Mouse (Mus musculus) megakaryocyte progenitor cell, adult 5-6 weeks (primary cell): ENCODE measurements around the gene Olfr1537. TPM values are rescaled to one million over a fixed set of nuclear protein-coding genes. Genes with fewer than 3 reads are reported as not detected.

ENCODE experiments used
- ATAC-seq: replicated peaks from 2 replicates; pipeline ENCODE4 v1.8.0; 2016; ENCODE audit warnings: mild to moderate bottlenecking, moderate TSS enrichment, inconsistent platforms; ENCODE audit not compliant: poor library complexity
- total RNA-seq, 2 experiments: library from RNA; stranded (forward) in 1 of 2; stranded (reverse) in 1 of 2; fragments of 157-497, 149-512 nt in 1 of 2; fragments of 200-1000 nt in 1 of 2; gene quantifications; 2 replicates each; pipeline versions ENCODE4 v1.2.3 to v1.2.4; 2015 to 2017

Gene Olfr1537
- total RNA-seq (2015), result not detected in 2 replicates
- not detected in 2 replicates for total RNA-seq (2017)

GRCm38 (mm10) chr9:39249894-39250293, at the start of gene Olfr1537:
Olfr1537 (minus strand) TSS chr9:39249994.
- no peak for ATAC-seq

GRCm38 (mm10) chr9:39287136-39287535, 37.3 kb upstream of the Olfr1537 start:
- no peak for ATAC-seq

- ATAC-seq, result no peak
Measured at GRCm38 (mm10) chr9:39276718-39277117, 26.9 kb upstream of the Olfr1537 start, which contains the start of gene Olfr945. Olfr945 (minus strand) TSS chr9:39276818.

GRCm38 (mm10) chr9:39201620-39202019, 48.2 kb downstream of the Olfr1537 start, which contains the start of gene Olfr944:
Olfr944 (plus strand) TSS chr9:39201920.
- ATAC-seq, result no peak

Other genes starting within 250 kb of the Olfr1537 start
- not detected in 2 replicates for gene Olfr146, start 226.6 kb downstream of the Olfr1537 start, total RNA-seq (2015)
- not detected in 2 replicates for gene Olfr146, start 226.6 kb downstream of the Olfr1537 start, total RNA-seq (2017)
- gene Olfr937, start 185.0 kb downstream of the Olfr1537 start, total RNA-seq (2015), result not detected in 2 replicates
- not detected in 2 replicates for gene Olfr937, start 185.0 kb downstream of the Olfr1537 start, total RNA-seq (2017)
- not detected in 2 replicates for gene Olfr938, start 171.1 kb downstream of the Olfr1537 start, total RNA-seq (2015)
- gene Olfr938, start 171.1 kb downstream of the Olfr1537 start, total RNA-seq (2017), result not detected in 2 replicates
- gene Olfr27, start 121.9 kb downstream of the Olfr1537 start, total RNA-seq (2015), result not detected in 2 replicates
- not detected in 2 replicates for gene Olfr27, start 121.9 kb downstream of the Olfr1537 start, total RNA-seq (2017)
- gene Olfr943, start 83.7 kb downstream of the Olfr1537 start, total RNA-seq (2015), result not detected in 2 replicates
- gene Olfr943, start 83.7 kb downstream of the Olfr1537 start, total RNA-seq (2017), result not detected in 2 replicates
- gene Olfr944, start 48.1 kb downstream of the Olfr1537 start, total RNA-seq (2015), result not detected in 2 replicates
- gene Olfr944, start 48.1 kb downstream of the Olfr1537 start, total RNA-seq (2017), result not detected in 2 replicates
- gene Olfr945, start 26.8 kb upstream of the Olfr1537 start, total RNA-seq (2015), result not detected in 2 replicates
- not detected in 2 replicates for gene Olfr945, start 26.8 kb upstream of the Olfr1537 start, total RNA-seq (2017)
- not detected in 2 replicates for gene Olfr948, start 76.1 kb upstream of the Olfr1537 start, total RNA-seq (2015)
- gene Olfr948, start 76.1 kb upstream of the Olfr1537 start, total RNA-seq (2017), result not detected in 2 replicates
- gene Olfr951, start 137.4 kb upstream of the Olfr1537 start, total RNA-seq (2015), result not detected in 2 replicates
- gene Olfr951, start 137.4 kb upstream of the Olfr1537 start, total RNA-seq (2017), result not detected in 2 replicates
- gene Olfr952, start 177.2 kb upstream of the Olfr1537 start, total RNA-seq (2015), result not detected in 2 replicates
- gene Olfr952, start 177.2 kb upstream of the Olfr1537 start, total RNA-seq (2017), result not detected in 2 replicates
- gene Olfr954, start 206.7 kb upstream of the Olfr1537 start, total RNA-seq (2015), result not detected in 2 replicates
- gene Olfr954, start 206.7 kb upstream of the Olfr1537 start, total RNA-seq (2017), result not detected in 2 replicates
- gene Olfr955, start 221.9 kb upstream of the Olfr1537 start, total RNA-seq (2015), result not detected in 2 replicates
- not detected in 2 replicates for gene Olfr955, start 221.9 kb upstream of the Olfr1537 start, total RNA-seq (2017)
- not detected in 2 replicates for gene Olfr44, start 244.0 kb upstream of the Olfr1537 start, total RNA-seq (2015)
- gene Olfr44, start 244.0 kb upstream of the Olfr1537 start, total RNA-seq (2017), result not detected in 2 replicates